Mouse (Mus musculus): ENCODE measurements around the gene Sdhc.
"Not testable (repeated sequence)": the region's sequence is repeated elsewhere in the genome, so short reads cannot be mapped to it uniquely, and the experiment has no call there.

Gene Sdhc

GRCm38 (mm10) chr1:171078419-171078818 is 72.0 kb downstream of the Sdhc start:
- DNase-seq = not testable (repeated sequence)

- not testable (repeated sequence) for DNase-seq
These were observed 72.4 kb downstream of the Sdhc start for GRCm38 (mm10) chr1:171077955-171078354.

DNA sequence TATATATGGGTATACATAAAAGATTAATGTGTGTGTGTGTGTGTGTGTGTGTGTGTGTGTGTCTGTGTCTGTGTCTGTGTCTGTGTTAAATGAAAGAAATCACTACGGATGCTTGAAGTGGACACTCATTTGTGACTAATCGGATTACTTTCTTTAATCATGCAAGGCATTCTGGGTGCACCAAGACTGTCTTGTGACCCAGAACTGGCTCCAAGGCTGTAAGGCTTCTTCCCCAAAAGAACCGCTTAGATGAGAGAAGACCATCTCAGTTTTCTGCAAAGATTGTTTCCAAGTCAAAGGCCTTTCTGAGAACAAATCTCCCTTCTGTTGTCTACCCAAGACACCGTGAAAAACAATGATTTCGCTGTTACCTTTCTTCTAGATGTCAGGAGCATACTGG is 73.2 kb downstream of the Sdhc start:
- peak; percentile 40 for DNase-seq
